Mouse (Mus musculus) midbrain, postnatal 0 days (tissue): ENCODE results near the gene Prl. TPM values are rescaled to one million over a fixed set of nuclear protein-coding genes. Genes with fewer than 3 reads are reported as not detected.
A peak's percentile ranks its signal among the peaks of the same experiment; 100 is the strongest.
"Not testable (repeated sequence)": the region's sequence is repeated elsewhere in the genome, so short reads cannot be mapped to it uniquely, and the experiment has no call there.

Experiments
- ATAC-seq: fragments of 200-750 bp; cut with Nextera tagmentation; 2 replicates; pipeline ENCODE4 v1.8.0; 2017; ENCODE audit warnings: moderate number of reproducible peaks, mild to moderate bottlenecking, moderate TSS enrichment, moderate library complexity; ENCODE audit not compliant: low FRiP score
- DNase-seq: peaks from one replicate; pipeline ENCODE4 v3.0.0-alpha.2; 2015; ENCODE audit warnings: low spot score
- H3K27ac ChIP-seq: fragments of 300-500 bp; sonication (generic); 2 replicates; pipeline ENCODE4 v1.5.1; 2014; ENCODE audit warnings: low read depth, mild to moderate bottlenecking, low read length, mixed read lengths
- H3K27me3 ChIP-seq: fragments of 300-500 bp; sonication (generic); 2 replicates; pipeline ENCODE4 v1.6.1; 2014; ENCODE audit warnings: low read length, control low read depth, mixed read lengths; ENCODE audit not compliant: insufficient read depth
- H3K36me3 ChIP-seq: fragments of 300-500 bp; sonication (generic); 2 replicates; pipeline ENCODE4 v1.6.1; 2014; ENCODE audit warnings: low read length, control low read depth, mixed read lengths; ENCODE audit not compliant: insufficient read depth
- H3K4me1 ChIP-seq: fragments of 300-500 bp; sonication (generic); 2 replicates; pipeline ENCODE4 v1.6.1; 2014; ENCODE audit warnings: mild to moderate bottlenecking, control low read depth, antibody characterized with exemption, low read length, mixed read lengths; ENCODE audit not compliant: insufficient read depth
- H3K4me2 ChIP-seq: fragments of 300-500 bp; sonication (generic); 2 replicates; pipeline ENCODE4 v1.6.1; 2014; ENCODE audit warnings: low read depth, mild to moderate bottlenecking, low read length, mixed read lengths; ENCODE audit not compliant: poor library complexity, severe bottlenecking
- H3K4me3 ChIP-seq: fragments of 300-500 bp; sonication (generic); 2 replicates; pipeline ENCODE4 v1.5.1; 2014; ENCODE audit warnings: low read depth, mild to moderate bottlenecking, low read length, moderate library complexity
- H3K9ac ChIP-seq: fragments of 300-500 bp; sonication (generic); replicated peaks from 2 replicates; pipeline ENCODE4 v1.6.1; 2014; ENCODE audit warnings: mild to moderate bottlenecking, low read length, moderate library complexity, mixed read lengths; ENCODE audit not compliant: poor library complexity, severe bottlenecking
- H3K9me3 ChIP-seq: fragments of 300-500 bp; sonication (generic); 2 replicates; pipeline ENCODE4 v1.6.1; 2016; ENCODE audit warnings: low read length, control low read depth
- CTCF ChIP-seq: IDR thresholded peaks from 2 replicates; pipeline ENCODE4 v1.5.1; 2016; ENCODE audit warnings: antibody characterized with exemption, mild to moderate bottlenecking
- WGBS: fragments of 180-500 bp; shearing (Covaris S2); extraction: QIAGEN DNeasy Blood & Tissue Kit; methylation state at CpG from one replicate; pipeline ENCODE4 v1.1.7; 2014; 5-methylcytosine and 5-hydroxymethylcytosine counted together
- polyA plus RNA-seq: library from polyadenylated mRNA; unstranded; fragments of >200 nt; fragmentation: Nextera tagmentation; extraction: Ambion mirVana; gene quantifications from 2 replicates; pipeline ENCODE4 v1.2.1, GENCODE M21; 2015
- total RNA-seq: library from RNA; depleted of rRNA; stranded (reverse); fragments of >200 nt; gene quantifications from 2 replicates; pipeline ENCODE4 v1.2.3, GENCODE M21; 2014; rRNA removed

The Prl gene
- total and polyA plus RNA-seq, 2 experiments from 2014 or later, result not detected

GRCm38 (mm10) chr13:27032998-27033397 is 24.4 kb upstream of the Prl start:
- DNase-seq (no peak), ATAC-seq (no peak)
- no peaks in the 10 kb centered on the region for H3K27me3 ChIP-seq
- WGBS, result 87% methylated on average over 2 of the region's 2 CpGs
- H3K4me2 ChIP-seq, result no peak overlapping the region
- no peak overlapping the region for H3K4me3 ChIP-seq
- no peaks in the 10 kb centered on the region for H3K9me3 ChIP-seq
- no peaks in the 10 kb centered on the region for H3K36me3 ChIP-seq
- H3K27ac ChIP-seq, result no peak overlapping the region
- TF ChIP-seq CTCF, result no peak
- H3K4me1 ChIP-seq, result no peaks in the 10 kb centered on the region
- H3K9ac ChIP-seq, result no peak overlapping the region

GRCm38 (mm10) chr13:27042185-27042584 is 15.2 kb upstream of the Prl start:
- H3K27ac ChIP-seq, result no peak overlapping the region
- DNase-seq (no peak), ATAC-seq (no peak)
- H3K9ac ChIP-seq, result no peak overlapping the region
- no peak overlapping the region for H3K4me2 ChIP-seq
- no peak for TF ChIP-seq CTCF
- 86% methylated on average over 2 of the region's 2 CpGs for WGBS
- no peaks in the 10 kb centered on the region for H3K9me3 ChIP-seq
- no peaks in the 10 kb centered on the region for H3K36me3 ChIP-seq
- no peaks in the 10 kb centered on the region for H3K27me3 ChIP-seq
- no peaks in the 10 kb centered on the region for H3K4me1 ChIP-seq
- no peak overlapping the region for H3K4me3 ChIP-seq

- WGBS, result 87% methylated on average over 1 of the region's 1 CpGs
- Histone ChIP-seq H3K9me3 (no peaks in the 10 kb centered on the region), H3K4me1 (no peaks in the 10 kb centered on the region), H3K4me2 (no peak overlapping the region), H3K27ac (no peak overlapping the region), H3K4me3 (no peak overlapping the region), H3K9ac (no peak overlapping the region), H3K27me3 (no peaks in the 10 kb centered on the region), H3K36me3 (no peaks in the 10 kb centered on the region)
- no peak for DNase-seq
- no peak for ATAC-seq
- TF ChIP-seq CTCF, result no peak
Observed at GRCm38 (mm10) chr13:27043326-27043725, 14.0 kb upstream of the Prl start.

GRCm38 (mm10) chr13:27059177-27059576 is 1.8 kb downstream of the Prl start:
- no peak overlapping the region for H3K4me3 ChIP-seq
- H3K9me3 ChIP-seq, result no peaks in the 10 kb centered on the region
- no peak overlapping the region for H3K27ac ChIP-seq
- H3K4me1 ChIP-seq, result no peaks in the 10 kb centered on the region
- TF ChIP-seq CTCF, result no peak
- no peak overlapping the region for H3K4me2 ChIP-seq
- no peaks in the 10 kb centered on the region for H3K36me3 ChIP-seq
- H3K27me3 ChIP-seq, result no peaks in the 10 kb centered on the region
- ATAC-seq, result no peak
- 88% methylated on average over 7 of the region's 7 CpGs for WGBS
- DNase-seq, result peak; percentile 8
- no peak overlapping the region for H3K9ac ChIP-seq

GRCm38 (mm10) chr13:27093890-27094289 is 36.5 kb downstream of the Prl start, which contains the start of gene Prl3d1:
Prl3d1 (plus strand) TSS chr13:27094190.
- not testable (repeated sequence) for H3K9me3 ChIP-seq, ATAC-seq, DNase-seq, H3K4me3 ChIP-seq, H3K27ac ChIP-seq, H3K4me1 ChIP-seq, H3K27me3 ChIP-seq, H3K9ac ChIP-seq, H3K36me3 ChIP-seq, H3K4me2 ChIP-seq
- 94% methylated on average over 5 of the region's 5 CpGs for WGBS

Other genes with a start within 250 kb of the Prl start
- not detected in 2 replicates for gene Prl3d1, start 36.6 kb downstream of the Prl start, total RNA-seq
- not detected in 2 replicates for gene Prl3d1, start 36.6 kb downstream of the Prl start, polyA plus RNA-seq
- gene Prl3d2, start 64.1 kb downstream of the Prl start, total RNA-seq, result not detected in 2 replicates
- gene Prl3d2, start 64.1 kb downstream of the Prl start, polyA plus RNA-seq, result not detected in 2 replicates
- gene Prl3d3, start 99.2 kb downstream of the Prl start, total RNA-seq, result not detected in 2 replicates
- not detected in 2 replicates for gene Prl3d3, start 99.2 kb downstream of the Prl start, polyA plus RNA-seq
- not detected in 2 replicates for gene Prl3c1, start 139.1 kb downstream of the Prl start, total RNA-seq
- gene Prl3c1, start 139.1 kb downstream of the Prl start, polyA plus RNA-seq, result not detected in 2 replicates
- not detected in 2 replicates for gene Prl3b1, start 184.3 kb downstream of the Prl start, total RNA-seq
- not detected in 2 replicates for gene Prl3b1, start 184.3 kb downstream of the Prl start, polyA plus RNA-seq
- gene Prl3a1, start 201.9 kb downstream of the Prl start, total RNA-seq, result not detected in 2 replicates
- gene Prl3a1, start 201.9 kb downstream of the Prl start, polyA plus RNA-seq, result not detected in 2 replicates